Mouse (Mus musculus) thymus, adult 2 months (tissue): ENCODE results near the gene Ptcd2.

Experiments
- CTCF ChIP-seq: fragments of 200-500 bp; IDR thresholded peaks from 2 replicates; pipeline ENCODE4 v1.5.1; 2012; ENCODE audit warnings: mild to moderate bottlenecking, control low read depth, low read length, moderate library complexity, borderline replicate concordance; ENCODE audit not compliant: control insufficient read depth, poor library complexity, insufficient read depth; ENCODE audit errors: extremely low read depth
- POLR2A ChIP-seq: fragments of 200-500 bp; IDR thresholded peaks from 2 replicates; pipeline ENCODE4 v1.6.1; 2012; ENCODE audit warnings: mild to moderate bottlenecking, low read length, control low read depth, moderate library complexity; ENCODE audit not compliant: control insufficient read depth, poor library complexity, insufficient read depth; ENCODE audit errors: extremely low read depth

- TF ChIP-seq POLR2A (no peak), CTCF (no peak)
Observed at GRCm38 (mm10) chr13:99355861-99356260, 11.4 kb upstream of the Ptcd2 start.
